Mouse (Mus musculus) neural tube, embryonic 14.5 days (tissue): ENCODE measurements at regions not wholly inside any gene's neighbourhood (a gene's known extent, or its start where the extent isn't known, plus 50 kb on each side); places are given as distances from the start of the nearest gene placed in this dataset.

Experiments used
- ATAC-seq: fragments of 200-750 bp; cut with Nextera tagmentation; 2 replicates; pipeline ENCODE4 v1.8.0; 2017; ENCODE audit warnings: low read depth, mild to moderate bottlenecking, moderate TSS enrichment, moderate library complexity
- H3K27ac ChIP-seq: fragments of 300-500 bp; sonication (generic); 2 replicates; pipeline ENCODE4 v1.5.1; 2014; ENCODE audit warnings: low read depth, mild to moderate bottlenecking, control low read depth, low read length, moderate library complexity, mixed read lengths
- H3K27me3 ChIP-seq: fragments of 300-500 bp; sonication (generic); 2 replicates; pipeline ENCODE4 v1.6.1; 2014; ENCODE audit warnings: low read length; ENCODE audit not compliant: control insufficient read depth, insufficient read depth
- H3K36me3 ChIP-seq: fragments of 300-500 bp; sonication (generic); 2 replicates; pipeline ENCODE4 v1.6.1; 2014; ENCODE audit warnings: low read length, mixed read lengths; ENCODE audit not compliant: control insufficient read depth, insufficient read depth
- H3K4me1 ChIP-seq: fragments of 300-500 bp; sonication (generic); 2 replicates; pipeline ENCODE4 v1.6.1; 2014; ENCODE audit warnings: low read length; ENCODE audit not compliant: control insufficient read depth, insufficient read depth
- H3K4me2 ChIP-seq: fragments of 300-500 bp; sonication (generic); 2 replicates; pipeline ENCODE4 v1.6.1; 2014; ENCODE audit warnings: mild to moderate bottlenecking, low read depth, low read length, control low read depth
- H3K4me3 ChIP-seq: fragments of 300-500 bp; sonication (generic); 2 replicates; pipeline ENCODE4 v1.5.1; 2014; ENCODE audit warnings: low read depth, low read length, control low read depth, mixed read lengths
- H3K9ac ChIP-seq: fragments of 300-500 bp; sonication (generic); replicated peaks from 2 replicates; pipeline ENCODE4 v1.6.1; 2014; ENCODE audit warnings: low read depth, mild to moderate bottlenecking, control low read depth, low read length, mixed read lengths
- H3K9me3 ChIP-seq: fragments of 300-500 bp; sonication (generic); 2 replicates; pipeline ENCODE4 v1.6.1; 2016; ENCODE audit warnings: low read length; ENCODE audit not compliant: control insufficient read depth
- WGBS: fragments of 180-500 bp; shearing (Covaris S2); extraction: QIAGEN DNeasy Blood & Tissue Kit; methylation state at CpG from one replicate; pipeline ENCODE4 v1.1.7; 2014; 5-methylcytosine and 5-hydroxymethylcytosine counted together

DNA sequence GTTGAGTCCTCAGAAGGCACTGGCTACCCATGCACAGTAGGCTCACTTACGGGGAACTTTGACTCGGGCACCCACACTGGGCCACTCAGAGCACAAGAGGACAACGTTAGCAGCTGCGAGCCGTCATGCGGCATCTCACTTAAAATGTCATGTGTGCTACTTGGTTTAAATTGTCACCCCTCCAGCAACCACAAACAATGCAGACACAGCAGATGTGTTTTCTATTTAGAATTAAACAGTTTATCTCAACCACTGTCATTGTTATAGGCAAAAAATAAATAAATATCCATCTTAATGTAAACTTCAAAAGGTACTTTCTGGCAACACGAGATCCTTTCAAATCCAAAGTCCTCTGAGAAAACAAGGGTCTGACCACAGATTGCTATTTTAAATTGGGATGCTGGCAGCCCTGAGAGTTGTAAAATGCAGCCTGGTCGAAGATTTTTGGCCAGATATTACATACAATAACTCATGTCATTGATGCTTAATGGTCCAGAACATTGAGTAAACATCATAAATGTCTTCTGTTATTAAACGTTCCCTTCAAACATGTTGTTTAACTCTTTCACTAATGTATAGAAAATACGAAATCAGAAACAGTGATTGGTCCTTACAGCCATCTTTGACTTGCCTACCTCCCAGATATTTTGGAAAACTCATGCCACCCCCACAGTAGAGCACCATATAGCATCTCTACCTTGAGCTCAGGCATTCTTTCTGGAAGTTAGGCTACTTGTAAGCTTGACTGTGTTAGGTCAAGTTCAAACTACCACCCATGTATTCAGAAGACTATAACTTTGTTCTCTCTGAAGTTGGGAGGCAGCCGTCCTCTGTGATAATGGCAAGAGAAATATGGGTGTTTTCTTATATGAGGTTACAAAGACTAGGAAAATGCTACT, 232.8 kb upstream of the Tcf21 start:
- no peaks in the 10 kb centered on the region for H3K9me3 ChIP-seq
- no peak overlapping the region for H3K9ac ChIP-seq
- H3K27ac ChIP-seq: no peak overlapping the region
- no peaks in the 10 kb centered on the region for H3K36me3 ChIP-seq
- no peak overlapping the region for H3K4me2 ChIP-seq
- 82% methylated on average over 11 of the region's 11 CpGs for WGBS
- H3K27me3 ChIP-seq: no peaks in the 10 kb centered on the region
- no peak overlapping the region for H3K4me3 ChIP-seq
- ATAC-seq: no peak
- H3K4me1 ChIP-seq: no peaks in the 10 kb centered on the region

DNA sequence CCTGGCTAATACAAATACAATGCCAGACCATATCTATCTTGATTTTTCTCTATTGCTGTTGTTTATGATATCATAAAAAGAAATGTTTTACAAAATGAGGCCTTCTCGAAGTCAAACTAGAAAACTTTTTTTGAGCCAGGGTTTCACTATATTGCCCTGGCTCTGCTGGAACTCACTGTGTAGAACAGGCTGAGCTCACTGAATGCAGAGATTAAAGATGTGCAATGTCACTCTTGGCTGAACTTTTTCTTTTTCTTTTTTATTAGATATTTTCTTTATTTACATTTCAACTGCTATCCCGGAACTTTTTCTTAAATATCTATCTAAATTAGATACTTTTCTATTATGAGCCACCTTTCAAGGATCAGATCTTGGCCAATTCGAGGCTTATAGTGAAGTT, 224.5 kb upstream of the Tcf21 start:
- Histone ChIP-seq H3K4me2 (no peak overlapping the region), H3K27me3 (no peaks in the 10 kb centered on the region), H3K4me3 (no peak overlapping the region), H3K9me3 (no peaks in the 10 kb centered on the region), H3K27ac (no peak overlapping the region), H3K9ac (no peak overlapping the region), H3K4me1 (no peaks in the 10 kb centered on the region), H3K36me3 (no peaks in the 10 kb centered on the region)
- 79% methylated on average over 3 of the region's 3 CpGs for WGBS
- no peak for ATAC-seq

DNA sequence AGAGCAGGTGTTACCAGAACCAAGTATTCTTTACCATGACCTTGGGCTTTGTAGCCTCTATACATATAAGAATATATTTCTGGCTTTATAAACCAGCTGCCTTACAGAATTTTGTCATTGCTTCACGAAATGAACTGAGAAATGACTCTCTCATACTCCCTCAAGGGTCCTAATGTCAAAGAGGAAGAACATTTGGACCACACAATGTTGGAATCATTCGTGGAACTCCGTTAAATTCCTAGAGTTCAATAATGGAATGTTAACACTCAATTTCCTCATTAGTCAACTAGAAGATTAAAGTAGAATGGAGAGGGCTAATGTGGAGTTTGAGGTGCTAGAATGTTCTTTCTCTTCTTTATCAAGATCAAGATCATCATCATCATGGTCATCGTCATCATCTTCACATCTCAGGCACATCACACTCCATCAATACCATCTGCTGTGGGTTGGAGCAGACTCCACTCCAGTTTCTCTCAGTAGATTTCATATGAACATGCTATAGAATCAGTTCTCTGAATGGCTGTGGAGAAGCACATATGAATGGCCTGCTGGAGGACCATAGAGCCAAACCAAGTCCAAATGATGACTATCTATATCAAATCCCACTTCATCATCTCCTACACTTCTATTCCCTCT, 211.6 kb upstream of the Tcf21 start:
- Histone ChIP-seq H3K27me3 (no peaks in the 10 kb centered on the region), H3K4me3 (no peak overlapping the region), H3K4me2 (no peak overlapping the region), H3K9ac (no peak overlapping the region), H3K9me3 (no peaks in the 10 kb centered on the region), H3K27ac (no peak overlapping the region), H3K4me1 (no peaks in the 10 kb centered on the region), H3K36me3 (no peaks in the 10 kb centered on the region)
- no peak for ATAC-seq
- WGBS: 79% methylated on average over 4 of the region's 4 CpGs

DNA sequence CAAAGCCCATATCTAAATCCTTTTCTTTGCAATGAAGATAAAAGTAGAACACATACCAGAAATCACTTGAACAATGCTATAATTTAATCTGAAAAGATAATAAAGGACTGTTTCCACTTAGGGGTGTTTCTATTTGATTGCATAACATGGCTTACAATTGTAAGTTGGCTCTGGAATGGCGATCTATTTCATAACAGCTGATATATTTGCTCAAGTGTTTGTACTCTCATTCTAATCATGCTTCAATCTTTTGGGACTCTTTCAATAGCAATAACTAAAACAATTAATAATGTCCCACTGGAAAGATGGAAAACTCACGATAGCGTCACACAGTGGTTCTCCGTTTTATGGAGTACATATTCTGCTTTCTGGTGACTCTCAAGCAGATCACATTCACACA, 208.0 kb upstream of the Tcf21 start:
- no peaks in the 10 kb centered on the region for H3K36me3 ChIP-seq
- no peaks in the 10 kb centered on the region for H3K4me1 ChIP-seq
- no peaks in the 10 kb centered on the region for H3K27me3 ChIP-seq
- H3K4me3 ChIP-seq: no peak overlapping the region
- H3K4me2 ChIP-seq: no peak overlapping the region
- H3K9me3 ChIP-seq: no peaks in the 10 kb centered on the region
- H3K27ac ChIP-seq: no peak overlapping the region
- 75% methylated on average over 4 of the region's 4 CpGs for WGBS
- H3K9ac ChIP-seq: no peak overlapping the region
- no peak for ATAC-seq

- Histone ChIP-seq H3K27me3 (no peaks in the 10 kb centered on the region), H3K4me2 (no peak overlapping the region), H3K27ac (no peak overlapping the region), H3K4me1 (0 out of 2 replicates have a peak, but pooled peaks cover 3% of the 10 kb centered on the region), H3K9ac (no peak overlapping the region), H3K4me3 (no peak overlapping the region), H3K36me3 (no peaks in the 10 kb centered on the region), H3K9me3 (no peaks in the 10 kb centered on the region)
- ATAC-seq: no peak
- WGBS: 78% methylated on average over 4 of the region's 4 CpGs
These were observed 197.2 kb upstream of the Tcf21 start for GRCm38 (mm10) chr10:23017151-23017678.

- WGBS: 38% methylated on average over 3 of the region's 3 CpGs
- no peak overlapping the region for H3K9ac ChIP-seq
- H3K36me3 ChIP-seq: no peaks in the 10 kb centered on the region
- H3K27ac ChIP-seq: peak overlapping the region; percentile 76
- no peak overlapping the region for H3K4me2 ChIP-seq
- 0 out of 2 replicates have a peak, but pooled peaks cover 3% of the 10 kb centered on the region for H3K4me1 ChIP-seq
- H3K4me3 ChIP-seq: no peak overlapping the region
- peak; percentile 92 for ATAC-seq
- H3K9me3 ChIP-seq: no peaks in the 10 kb centered on the region
- H3K27me3 ChIP-seq: no peaks in the 10 kb centered on the region
These were observed 196.1 kb upstream of the Tcf21 start for GRCm38 (mm10) chr10:23015935-23016694.

DNA sequence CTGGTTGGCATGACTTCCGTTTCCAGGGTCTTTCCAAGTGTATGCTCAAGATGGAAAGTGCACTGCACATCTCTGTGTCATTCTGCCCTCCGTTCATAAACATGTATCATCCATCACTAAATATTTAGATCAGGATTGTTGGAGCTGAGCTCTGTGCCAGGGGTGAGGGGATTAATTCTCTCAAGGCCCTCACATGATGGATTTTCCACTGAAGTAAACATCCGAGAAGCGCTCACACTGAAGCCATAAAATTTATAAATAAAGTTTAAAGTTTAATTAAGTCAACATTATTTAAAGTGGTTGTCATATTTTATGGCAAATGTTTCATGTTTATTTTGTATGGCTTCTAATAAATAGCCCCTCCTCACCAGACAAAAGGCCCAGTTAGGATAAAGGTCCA, 190.7 kb upstream of the Tcf21 start:
- Histone ChIP-seq H3K4me3 (no peak overlapping the region), H3K27me3 (no peaks in the 10 kb centered on the region), H3K27ac (no peak overlapping the region), H3K36me3 (no peaks in the 10 kb centered on the region), H3K4me2 (no peak overlapping the region), H3K9ac (no peak overlapping the region), H3K9me3 (no peaks in the 10 kb centered on the region), H3K4me1 (no peaks in the 10 kb centered on the region)
- 53% methylated on average over 4 of the region's 4 CpGs for WGBS
- no peak for ATAC-seq

- no peak overlapping the region for H3K9ac ChIP-seq
- H3K4me1 ChIP-seq: no peaks in the 10 kb centered on the region
- no peak overlapping the region for H3K27ac ChIP-seq
- no peak for ATAC-seq
- H3K27me3 ChIP-seq: no peaks in the 10 kb centered on the region
- H3K4me2 ChIP-seq: no peak overlapping the region
- no peak overlapping the region for H3K4me3 ChIP-seq
- H3K36me3 ChIP-seq: no peaks in the 10 kb centered on the region
- no peaks in the 10 kb centered on the region for H3K9me3 ChIP-seq
- 31% methylated on average over 2 of the region's 2 CpGs for WGBS
These were observed 190.2 kb upstream of the Tcf21 start for GRCm38 (mm10) chr10:23010201-23010600.
